In the genomic region with DNA sequence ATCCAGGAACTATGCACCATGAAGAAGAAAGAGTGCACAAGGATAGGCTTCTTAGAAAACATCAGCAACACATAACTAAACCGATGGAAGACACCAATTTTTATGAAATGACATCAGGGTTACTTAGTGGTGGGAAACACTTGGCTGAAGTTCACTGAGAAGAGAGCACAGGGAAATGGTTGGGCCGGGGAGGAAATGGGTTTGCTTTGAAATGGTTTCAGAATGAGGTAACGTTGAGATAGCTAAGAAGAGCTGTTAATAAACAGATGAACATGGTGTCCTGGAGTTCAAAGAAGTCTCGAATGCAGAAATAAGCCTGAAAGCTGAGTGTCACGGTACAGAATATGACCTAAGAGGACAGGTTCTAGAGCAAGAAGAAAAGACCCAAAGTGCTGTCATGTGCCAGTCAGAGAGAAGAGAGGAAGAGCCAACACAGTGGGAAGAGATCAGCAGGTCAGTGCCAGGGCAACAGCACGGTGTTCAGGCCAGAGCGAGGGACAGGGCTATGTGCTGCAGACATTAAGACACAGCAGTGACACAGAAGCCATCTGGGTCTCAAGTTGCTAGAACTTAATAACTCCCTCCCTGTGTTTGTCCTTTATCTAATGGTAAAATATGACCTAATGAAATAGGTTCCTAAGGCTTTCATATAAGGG, we compare ENCODE assay signal across 1 mouse cellular context.
A peak's percentile ranks its signal among the peaks of the same experiment; 100 is the strongest.
TF ChIP-seq lines count a peak whose summit lies in the region.

No protein-coding gene starts in this region.

TF ChIP-seq in CH12.LX, 34 proteins besides CTCF, POLR2A, EP300 and RAD21 (continued from another document):
- TF ChIP-seq HCFC1 (IDR thresholded peaks at IDR 0.05; ENCODE audit: low read depth, low read length) (no peak), USF2 (conservative IDR thresholded peaks at IDR 0.05; ENCODE audit: low read depth, low read length) (no peak), GABPA (IDR thresholded peaks at IDR 0.05; ENCODE audit: insufficient replicate concordance, low read depth, low read length) (no peak), ETS1 (conservative IDR thresholded peaks at IDR 0.05; ENCODE audit: low read depth, low read length) (peak; percentile 51), MAZ (IDR thresholded peaks at IDR 0.05; ENCODE audit: low read depth, low read length) (no peak), TCF12 (IDR thresholded peaks at IDR 0.05; ENCODE audit: low read depth, low read length) (no peak), JUND (conservative IDR thresholded peaks at IDR 0.05; ENCODE audit: low read depth, low read length) (peak; percentile 60; the same call in 1 of the 2 replicates), CHD2 (IDR thresholded peaks at IDR 0.05; ENCODE audit: low read length) (no peak)
